Mouse (Mus musculus) bone marrow macrophage, adult 2 months (primary cell): ENCODE measurements around the gene Il2rb.

Experiments used
- CTCF ChIP-seq: IDR thresholded peaks from 2 replicates; pipeline ENCODE4 v1.5.1; 2012; ENCODE audit warnings: low read depth, mild to moderate bottlenecking, low read length, moderate library complexity
- POLR2A ChIP-seq: IDR thresholded peaks from 2 replicates; pipeline ENCODE4 v1.6.1; 2012; ENCODE audit warnings: mild to moderate bottlenecking, low read depth, low read length, borderline replicate concordance

DNA sequence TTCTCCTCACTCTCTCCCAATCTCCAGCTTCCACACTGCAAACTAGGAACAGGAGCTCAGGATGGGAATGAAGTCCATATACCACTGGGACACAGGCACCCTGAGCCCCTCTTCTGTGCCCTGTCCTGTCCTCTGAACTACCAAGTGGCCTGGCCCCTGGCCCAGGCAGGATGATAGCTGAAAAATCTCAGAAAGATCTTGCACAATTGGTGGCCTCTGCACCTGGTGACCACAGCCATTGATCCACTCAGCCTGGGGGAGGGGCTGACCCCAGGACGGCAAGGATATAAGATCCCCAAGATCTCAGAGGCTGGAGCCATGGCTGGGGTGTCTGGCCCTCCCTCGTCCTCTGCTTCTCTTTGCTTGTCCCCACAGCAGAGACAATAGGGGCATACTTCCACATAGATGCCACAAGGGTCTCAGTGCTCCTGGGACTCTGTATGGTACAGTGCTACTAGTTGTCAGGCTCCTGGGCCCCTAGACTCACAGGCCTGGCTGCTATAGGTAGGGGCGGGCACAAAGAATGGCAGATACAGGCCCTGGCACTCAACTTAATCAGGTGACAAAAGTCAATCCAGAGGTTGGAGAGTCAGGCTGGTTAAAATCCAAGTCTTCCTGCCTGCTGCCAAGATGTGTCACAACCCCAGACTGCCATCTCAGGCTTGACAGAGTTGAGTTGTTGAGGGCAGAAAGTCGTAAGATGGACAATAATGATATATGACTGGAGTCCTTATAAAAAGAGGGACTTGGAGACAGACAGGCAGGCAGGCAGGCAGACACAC lies 24.4 kb downstream of the Il2rb start:
- TF ChIP-seq CTCF (no peak), POLR2A (no peak)
